Mouse (Mus musculus): ENCODE data around the gene Fto.

- TF ChIP-seq CTCF (IDR thresholded peaks at IDR 0.05; ENCODE audit: insufficient read depth, low read length) (no peak), POLR2A (IDR thresholded peaks at IDR 0.05; ENCODE audit: borderline replicate concordance, extremely low read depth, low read depth, low read length) (no peak)
Observed at GRCm38 (mm10) chr8:91692056-91692721, 378.9 kb downstream of the Fto start.

Data from lung, adult 2 months (tissue).